Comparison of ENCODE assay signal across 12 mouse cellular contexts in the genomic region with DNA sequence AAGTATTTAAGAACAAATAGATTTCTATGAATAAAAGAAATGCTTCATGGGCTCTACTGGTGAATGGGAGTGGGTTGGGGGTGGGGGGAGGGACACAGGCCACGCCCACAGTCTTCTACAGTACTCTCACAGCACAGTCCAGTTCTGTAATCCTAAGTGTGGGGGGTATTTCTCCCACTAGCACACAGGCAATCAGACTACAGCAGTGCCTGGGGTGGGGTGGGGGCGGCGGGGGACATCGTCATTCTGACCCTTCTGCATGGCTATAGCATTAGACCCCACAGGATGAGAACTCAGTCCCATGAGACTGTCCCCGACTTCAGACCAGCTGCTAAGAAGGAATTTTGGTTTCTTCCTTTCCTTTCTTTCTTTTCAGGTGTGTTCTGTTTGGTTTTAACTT. TPM values are rescaled to one million over a fixed set of nuclear protein-coding genes. Genes with fewer than 3 reads are reported as not detected.
DNase-seq lines count a peak whose midpoint lies in the region; ATAC-seq lines count a peak whose summit lies in the region.
"Had no signal": no experiment of that assay in that cellular context is flagged by ENCODE, and none has a peak within 500 bp of the region (broad histone marks: within the 10 kb centered on the region; RNA-seq: fewer than 3 reads in every experiment).

No protein-coding gene starts in this region.

- no peak overlapping the region for H3K4me3 ChIP-seq in forebrain, embryonic 16.5 days (replicated peaks; ENCODE audit: low read length)
- H3K4me3 ChIP-seq in forebrain, embryonic 10.5 days = no peak overlapping the region
- H3K4me3 ChIP-seq in neural tube, embryonic 12.5 days = no peak overlapping the region
- H3K4me3 ChIP-seq in midbrain, embryonic 13.5 days (replicated peaks) = no peak overlapping the region
- H3K4me3 ChIP-seq: embryonic facial prominence, embryonic 12.5 days; limb, embryonic 15.5 days had no signal

- H3K27me3 ChIP-seq in forebrain, embryonic 16.5 days (replicated peaks; ENCODE audit: control insufficient read depth, insufficient read depth, low read length) = no peaks in the 10 kb centered on the region
- peaks cover 21% of the 10 kb centered on the region for H3K27me3 ChIP-seq in forebrain, embryonic 10.5 days (ENCODE audit: poor library complexity, severe bottlenecking)
- no peaks in the 10 kb centered on the region for H3K27me3 ChIP-seq in neural tube, embryonic 12.5 days (replicated peaks)
- H3K27me3 ChIP-seq in midbrain, embryonic 13.5 days = no peaks in the 10 kb centered on the region
- H3K27me3 ChIP-seq: embryonic facial prominence, embryonic 12.5 days; limb, embryonic 15.5 days had no signal

- no peak for DNase-seq in forebrain, embryonic 10.5 days (ENCODE audit: extremely low spot score, low spot score)
- DNase-seq in neural tube, embryonic 10.5 days (ENCODE audit: extremely low spot score, low spot score) = no peak
- no peak for DNase-seq in left cerebral cortex, postnatal 4 days

- H3K9ac ChIP-seq in forebrain, embryonic 16.5 days (replicated peaks; ENCODE audit: low read depth, low read length) = no peak overlapping the region
- H3K9ac ChIP-seq in neural tube, embryonic 12.5 days = no peak overlapping the region
- no peak overlapping the region for H3K9ac ChIP-seq in midbrain, embryonic 13.5 days (replicated peaks)
- H3K9ac ChIP-seq: embryonic facial prominence, embryonic 12.5 days; limb, embryonic 15.5 days had no signal

- H3K27ac ChIP-seq in forebrain, embryonic 16.5 days (ENCODE audit: low read length) = no peak overlapping the region
- H3K27ac ChIP-seq in forebrain, embryonic 10.5 days = no peak overlapping the region
- H3K27ac ChIP-seq in neural tube, embryonic 12.5 days = no peak overlapping the region
- peak overlapping the region; percentile 51 for H3K27ac ChIP-seq in midbrain, embryonic 13.5 days
- H3K27ac ChIP-seq: embryonic facial prominence, embryonic 12.5 days; gastrocnemius, adult 2 months; limb, embryonic 15.5 days had no signal

- intact Hi-C loops in left cerebral cortex, postnatal 4 days (cut with DNase I) = loop anchor here (5.0 to 10.0 kb wide), 3 partner anchors 217 to 825 kb away; a partner anchor contains a TSS

- WGBS in forebrain, embryonic 16.5 days = 83% methylated on average over 5 of the region's 5 CpGs
- WGBS in forebrain, embryonic 10.5 days = 86% methylated on average over 5 of the region's 5 CpGs
- 73% methylated on average over 5 of the region's 5 CpGs for WGBS in neural tube, embryonic 12.5 days
- 81% methylated on average over 5 of the region's 5 CpGs for WGBS in midbrain, embryonic 13.5 days

- no peak overlapping the region for H3K4me2 ChIP-seq in forebrain, embryonic 16.5 days (ENCODE audit: low read length)
- H3K4me2 ChIP-seq in neural tube, embryonic 12.5 days (replicated peaks) = no peak overlapping the region
- no peak overlapping the region for H3K4me2 ChIP-seq in midbrain, embryonic 13.5 days (replicated peaks)

- peaks cover 7% of the 10 kb centered on the region for H3K4me1 ChIP-seq in forebrain, embryonic 16.5 days (replicated peaks; ENCODE audit: control insufficient read depth, insufficient read depth, low read length)
- H3K4me1 ChIP-seq in forebrain, embryonic 10.5 days = peaks cover 31% of the 10 kb centered on the region
- peaks cover 4% of the 10 kb centered on the region; the same call in 1 of the 2 replicates for H3K4me1 ChIP-seq in neural tube, embryonic 12.5 days
- peaks cover 17% of the 10 kb centered on the region for H3K4me1 ChIP-seq in midbrain, embryonic 13.5 days (replicated peaks)

- no peaks in the 10 kb centered on the region for H3K9me3 ChIP-seq in forebrain, embryonic 16.5 days (ENCODE audit: control insufficient read depth, low read length)
- H3K9me3 ChIP-seq in forebrain, embryonic 10.5 days = no peaks in the 10 kb centered on the region
- H3K9me3 ChIP-seq in neural tube, embryonic 12.5 days = no peaks in the 10 kb centered on the region
- H3K9me3 ChIP-seq in midbrain, embryonic 13.5 days = no peaks in the 10 kb centered on the region
- H3K9me3 ChIP-seq: embryonic facial prominence, embryonic 12.5 days; limb, embryonic 15.5 days had no signal

- H3K36me3 ChIP-seq in forebrain, embryonic 16.5 days (ENCODE audit: control insufficient read depth, insufficient read depth) = no peaks in the 10 kb centered on the region
- H3K36me3 ChIP-seq in forebrain, embryonic 10.5 days (replicated peaks) = no peaks in the 10 kb centered on the region
- H3K36me3 ChIP-seq in neural tube, embryonic 12.5 days = no peaks in the 10 kb centered on the region
- no peaks in the 10 kb centered on the region for H3K36me3 ChIP-seq in midbrain, embryonic 13.5 days
- H3K36me3 ChIP-seq: embryonic facial prominence, embryonic 12.5 days; limb, embryonic 15.5 days had no signal

- ATAC-seq in forebrain, embryonic 16.5 days = peak; percentile 44
- ATAC-seq in neural tube, embryonic 12.5 days (ENCODE audit: low FRiP score, low read depth) = peak; percentile 34; the same call in 1 of the 2 replicates
- peak; percentile 46 for ATAC-seq in midbrain, embryonic 13.5 days
- ATAC-seq in megakaryocyte progenitor cell, adult 5-6 weeks (replicated peaks; ENCODE audit: poor library complexity) = no peak

RNA-seq across cellular contexts. Expression of a gene that starts 2.0 kb away (rescaled TPM):
- 0.14 and 0.29 TPM in 2 replicates for polyA plus RNA-seq in forebrain, embryonic 16.5 days (2015; fragmentation: Nextera tagmentation; extraction: Ambion mirVana)
- 0.25 and 0.36 TPM in 2 replicates for polyA plus RNA-seq in forebrain, embryonic 10.5 days (2016; fragmentation: Nextera tagmentation; extraction: Ambion mirVana)
- polyA plus RNA-seq in neural tube, embryonic 12.5 days (2016; fragmentation: Nextera tagmentation; extraction: Ambion mirVana) = not detected in 2 replicates
- 0.31 TPM in 1 of 2 replicates, not detected in the other for polyA plus RNA-seq in midbrain, embryonic 13.5 days (2015; fragmentation: Nextera tagmentation; extraction: Ambion mirVana)
- total RNA-seq in megakaryocyte progenitor cell, adult 5-6 weeks (2015) = 21.6 and 34.9 TPM in 2 replicates
- total RNA-seq in megakaryocyte progenitor cell, adult 5-6 weeks (2017) = 22.0 and 22.2 TPM in 2 replicates
- under 1 TPM in 1 of 2 experiments, not detected in 1; 0.20 TPM for total RNA-seq in left cerebral cortex, postnatal 4 days (2021)
- total RNA-seq: gastrocnemius, adult 2 months; heart, postnatal 10 days; layer of hippocampus, postnatal 10 days had no signal
